Mouse (Mus musculus): ENCODE data around the gene Traf6.

Gene Traf6

GRCm38 (mm10) chr2:101678236-101679021 is at the start of gene Traf6:
TSS of gene Traf6 (plus strand) at chr2:101678429.
- peak; percentile 87 for DNase-seq (ENCODE audit: low spot score)

- DNase-seq (ENCODE audit: low spot score) = no peak
Measured at GRCm38 (mm10) chr2:101638979-101639839, 39.0 kb upstream of the Traf6 start.

- no peak for DNase-seq (ENCODE audit: low spot score)
Measured at GRCm38 (mm10) chr2:101639840-101640350, 38.3 kb upstream of the Traf6 start.

GRCm38 (mm10) chr2:101645841-101646240 is 32.4 kb upstream of the Traf6 start:
- DNase-seq (ENCODE audit: low spot score) = no peak

GRCm38 (mm10) chr2:101648361-101648760 is 29.9 kb upstream of the Traf6 start:
- no peak for DNase-seq (ENCODE audit: low spot score)

GRCm38 (mm10) chr2:101649114-101649671 is 29.0 kb upstream of the Traf6 start, which contains the start of the genes Rag1 and B230118H07Rik:
TSS of gene Rag1 (minus strand) at chr2:101649501.
TSS of gene B230118H07Rik (minus strand) at chr2:101649532.
- DNase-seq (ENCODE audit: low spot score) = no peak

- DNase-seq (ENCODE audit: low spot score) = no peak
Measured at GRCm38 (mm10) chr2:101650446-101650845, 27.8 kb upstream of the Traf6 start.

GRCm38 (mm10) chr2:101652204-101652920 is 25.9 kb upstream of the Traf6 start:
- DNase-seq (ENCODE audit: low spot score) = no peak

GRCm38 (mm10) chr2:101652921-101653597 is 25.2 kb upstream of the Traf6 start:
- peak; percentile 55 for DNase-seq (ENCODE audit: low spot score)

GRCm38 (mm10) chr2:101660536-101660935 is 17.7 kb upstream of the Traf6 start:
- DNase-seq (ENCODE audit: low spot score) = no peak

- DNase-seq (ENCODE audit: low spot score) = peak; percentile 60
Measured at GRCm38 (mm10) chr2:101665058-101665702, 13.0 kb upstream of the Traf6 start.

GRCm38 (mm10) chr2:101665703-101666092 is 12.5 kb upstream of the Traf6 start:
- no peak for DNase-seq (ENCODE audit: low spot score)

GRCm38 (mm10) chr2:101668751-101669150 is 9.5 kb upstream of the Traf6 start:
- DNase-seq (ENCODE audit: low spot score) = no peak

- DNase-seq (ENCODE audit: low spot score) = no peak
Measured at GRCm38 (mm10) chr2:101673547-101673946, 4.7 kb upstream of the Traf6 start.

GRCm38 (mm10) chr2:101679164-101679784 is 1.0 kb downstream of the Traf6 start:
- DNase-seq (ENCODE audit: low spot score) = no peak

GRCm38 (mm10) chr2:101684421-101684820 is 6.2 kb downstream of the Traf6 start:
- no peak for DNase-seq (ENCODE audit: low spot score)

GRCm38 (mm10) chr2:101688011-101688410 is 9.8 kb downstream of the Traf6 start:
- no peak for DNase-seq (ENCODE audit: low spot score)

GRCm38 (mm10) chr2:101690252-101690827 is 12.1 kb downstream of the Traf6 start:
- DNase-seq (ENCODE audit: low spot score) = no peak

- no peak for DNase-seq (ENCODE audit: low spot score)
Measured at GRCm38 (mm10) chr2:101693043-101693442, 14.8 kb downstream of the Traf6 start.

All from ovary, postnatal 36 days (tissue).